Mouse (Mus musculus) left cerebral cortex, adult 2 months (tissue): Measurements from ENCODE around the gene Prss57. TPM values are rescaled to one million over a fixed set of nuclear protein-coding genes. Genes with fewer than 3 reads are reported as not detected.

Source experiments
- DNase-seq, 2 experiments: peaks; one replicate each; pipeline ENCODE4 v3.0.0; 2021 to 2022; ENCODE audit warnings: low spot score in 2 of 2, mixed read lengths in 1 of 2; ENCODE audit errors: extremely low spot score in 1 of 2
- H3K27ac ChIP-seq: fragments of 200-600 bp; 2 replicates; pipeline ENCODE4 v1.8.1; 2022
- H3K4me3 ChIP-seq: fragments of 200-600 bp; 2 replicates; pipeline ENCODE4 v1.8.1; 2022
- CTCF ChIP-seq: fragments of 200-600 bp; IDR thresholded peaks from 2 replicates; pipeline ENCODE4 v1.8.1; 2022; ENCODE audit warnings: antibody characterized with exemption, mild to moderate bottlenecking, moderate library complexity
- intact Hi-C: fragments of 180-260 bp; cut with DNase I; formaldehyde crosslinking; loops from one replicate; pipeline ENCODE4 v1.15.1; 2025
- long read RNA-seq, 2 experiments: library from polyadenylated mRNA; stranded (forward); transcript quantifications; one replicate each; pipeline ENCODE4 v2.0.0; 2021; ENCODE audit warnings: borderline mapping rate in 2 of 2
- total RNA-seq, 2 experiments: library from RNA; stranded (reverse); gene quantifications; 2 replicates each; pipeline ENCODE4 v1.2.3; 2021

Gene Prss57
- total RNA-seq: under 1 TPM; 0.58 to 0.75 TPM
- long read RNA-seq, experiment 1, partial matches to known transcripts: 0 of 1 reads
- long read RNA-seq, experiment 1, other reads (novel, unspliced or antisense): 1 of 1 reads
- long read RNA-seq, experiment 2: 0 reads

DNA sequence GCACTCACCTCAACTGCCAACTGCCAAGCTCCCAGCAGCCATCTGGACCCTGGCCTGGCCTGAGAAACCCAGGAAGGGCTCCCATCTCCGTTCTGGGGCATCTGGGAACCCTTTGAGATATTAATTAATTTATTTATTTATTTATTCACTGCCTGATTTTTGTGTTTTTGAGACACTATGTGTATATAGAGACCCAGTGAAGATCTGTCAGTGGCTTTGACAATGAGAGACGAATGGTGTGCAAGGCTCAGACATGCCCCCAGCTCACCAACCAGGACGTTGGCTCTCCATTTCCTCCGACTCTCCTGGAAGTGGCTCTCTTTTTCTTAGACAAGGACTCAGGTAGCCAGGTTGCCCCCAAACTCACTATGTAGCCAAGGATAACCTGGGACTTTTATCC lies at the start of gene Prss57:
Gene Prss57 (minus strand): TSS at position 101 of the 400 bp plus-strand sequence.
- no peak within 1 kb of the TSS for H3K4me3 ChIP-seq
- TF ChIP-seq CTCF: no peak
- intact Hi-C loops: no loop called here
- DNase-seq: no peak
- 0 out of 2 replicates have a peak within 1 kb of the TSS, but pooled peaks have one; percentile 28 for H3K27ac ChIP-seq

DNA sequence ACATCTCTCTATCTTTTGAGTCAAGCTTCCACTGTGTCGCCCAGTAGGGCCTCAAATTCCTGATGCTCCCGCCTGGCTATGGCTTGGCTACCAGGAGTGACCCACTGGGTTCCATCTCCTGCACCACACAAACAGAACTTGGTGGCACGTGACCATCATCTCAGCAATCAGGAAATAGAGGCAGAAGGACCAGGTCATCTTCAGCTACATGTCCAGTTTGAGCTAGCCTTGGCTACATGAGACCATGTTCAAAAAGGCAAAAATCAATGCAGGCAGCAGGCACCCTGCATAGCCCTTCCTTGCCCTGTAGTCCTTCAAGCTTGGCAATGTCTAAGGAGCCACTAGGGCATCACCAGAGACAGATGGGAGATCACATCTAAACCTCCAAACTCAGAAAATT lies 49.3 kb upstream of the Prss57 start:
- Histone ChIP-seq H3K27ac (peak overlapping the region; percentile 69), H3K4me3 (no peak overlapping the region)
- no peak for TF ChIP-seq CTCF
- intact Hi-C loops: no loop called here
- DNase-seq: no peak

DNA sequence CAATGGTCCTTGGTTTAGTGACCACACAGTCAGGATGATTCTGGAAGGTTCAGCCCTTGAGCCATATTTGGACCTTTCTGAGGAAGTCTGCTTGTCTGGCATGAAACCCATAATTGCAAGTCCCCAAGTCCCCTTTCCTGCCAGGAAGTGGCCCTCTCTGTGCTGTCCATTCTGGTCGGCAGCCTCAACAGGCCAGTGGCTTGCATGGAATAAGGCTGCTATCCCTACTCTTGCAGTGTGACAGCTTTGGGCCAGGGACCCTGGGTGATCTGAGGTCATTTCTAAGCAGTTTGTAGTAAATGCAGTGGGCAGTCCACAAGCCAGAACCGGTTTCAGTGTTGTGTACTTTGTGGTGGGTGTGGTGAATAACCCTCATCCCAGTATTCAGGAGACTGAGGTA lies 47.4 kb upstream of the Prss57 start:
- TF ChIP-seq CTCF: no peak
- DNase-seq: no peak
- intact Hi-C loops: no loop called here
- Histone ChIP-seq H3K4me3 (no peak overlapping the region), H3K27ac (no peak overlapping the region)

DNA sequence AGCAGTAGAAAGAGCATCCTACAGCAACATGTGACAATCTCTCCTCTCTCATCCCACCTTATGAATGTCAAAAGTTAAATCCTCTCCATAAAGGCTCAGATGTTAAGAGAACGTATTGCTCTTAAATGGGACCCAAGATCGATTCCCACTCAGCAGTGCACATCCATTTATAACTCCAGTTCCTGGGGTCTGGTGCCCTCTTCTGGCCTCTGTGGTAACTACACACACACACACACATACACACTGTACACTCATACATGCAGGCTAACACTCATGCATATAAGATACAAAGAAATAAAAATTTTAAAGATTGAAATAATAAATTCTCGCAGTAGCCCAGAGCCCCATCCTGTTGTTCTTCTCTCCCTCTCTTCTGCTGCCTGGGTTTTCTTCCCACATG lies 46.2 kb upstream of the Prss57 start:
- no peak overlapping the region for H3K27ac ChIP-seq
- H3K4me3 ChIP-seq: no peak overlapping the region
- intact Hi-C loops: no loop called here
- peak; percentile 24 for TF ChIP-seq CTCF
- DNase-seq: no peak

DNA sequence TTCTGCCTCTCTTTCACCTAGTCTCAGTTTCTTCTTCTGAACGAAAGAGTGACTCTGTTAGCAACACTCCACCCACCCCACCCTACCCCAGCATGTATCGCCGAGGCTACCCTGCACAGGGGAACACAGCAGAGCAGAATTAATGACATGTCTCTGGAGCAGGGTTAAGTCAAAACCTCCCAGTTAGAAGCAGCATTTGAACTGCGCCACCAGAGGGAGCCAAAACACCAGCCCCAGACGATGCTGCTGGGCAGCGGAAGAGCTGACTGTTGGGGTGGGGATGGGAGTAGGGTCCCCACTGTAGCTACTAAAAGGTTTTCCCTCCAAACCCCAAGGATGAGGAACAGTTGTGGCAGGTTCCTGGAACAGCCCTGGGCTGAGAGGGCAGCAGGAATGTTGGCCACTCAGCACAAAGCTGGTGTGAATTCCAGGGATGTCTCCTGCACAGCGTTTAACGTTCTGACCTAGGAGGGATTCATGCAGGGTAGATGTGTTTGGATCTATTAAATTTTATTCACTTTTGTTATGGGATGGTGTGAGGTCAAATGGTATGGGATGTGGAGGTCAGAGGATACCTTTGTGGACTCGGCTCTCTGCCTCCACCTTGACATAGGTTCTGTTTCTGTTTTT lies 44.1 kb upstream of the Prss57 start:
- peak; percentile 85 for TF ChIP-seq CTCF
- Histone ChIP-seq H3K27ac (no peak overlapping the region), H3K4me3 (no peak overlapping the region)
- intact Hi-C loops: loop anchor here (1.0 to 5.0 kb wide), 3 partner anchors 47 to 124 kb away; no protein-coding TSS in a partner anchor
- peak; percentile 71 to 80 for DNase-seq

DNA sequence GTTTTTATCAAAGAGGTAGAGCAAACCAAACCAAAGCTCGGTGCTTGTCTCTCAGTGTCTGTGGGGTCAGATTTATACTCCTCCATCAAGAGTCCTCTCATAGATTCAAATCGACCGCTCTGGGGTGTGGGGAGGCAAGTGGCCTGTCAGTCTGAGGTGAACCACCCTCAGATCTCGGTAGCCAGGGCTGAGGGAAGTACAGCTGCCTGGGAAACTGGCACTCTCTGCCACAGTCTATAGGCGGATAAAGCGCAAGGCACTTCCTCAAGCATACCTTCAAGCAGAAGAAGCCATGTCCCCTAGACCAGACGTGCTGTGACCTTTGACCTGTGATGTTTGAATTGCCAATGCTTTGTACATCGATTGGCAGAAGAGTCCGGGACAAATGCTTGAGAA lies 42.0 kb upstream of the Prss57 start:
- Histone ChIP-seq H3K27ac (no peak overlapping the region), H3K4me3 (no peak overlapping the region)
- no peak for DNase-seq
- no peak for TF ChIP-seq CTCF
- intact Hi-C loops: loop anchor here (5.0 kb wide), 1 partner anchor 50 kb away; no protein-coding TSS in a partner anchor

DNA sequence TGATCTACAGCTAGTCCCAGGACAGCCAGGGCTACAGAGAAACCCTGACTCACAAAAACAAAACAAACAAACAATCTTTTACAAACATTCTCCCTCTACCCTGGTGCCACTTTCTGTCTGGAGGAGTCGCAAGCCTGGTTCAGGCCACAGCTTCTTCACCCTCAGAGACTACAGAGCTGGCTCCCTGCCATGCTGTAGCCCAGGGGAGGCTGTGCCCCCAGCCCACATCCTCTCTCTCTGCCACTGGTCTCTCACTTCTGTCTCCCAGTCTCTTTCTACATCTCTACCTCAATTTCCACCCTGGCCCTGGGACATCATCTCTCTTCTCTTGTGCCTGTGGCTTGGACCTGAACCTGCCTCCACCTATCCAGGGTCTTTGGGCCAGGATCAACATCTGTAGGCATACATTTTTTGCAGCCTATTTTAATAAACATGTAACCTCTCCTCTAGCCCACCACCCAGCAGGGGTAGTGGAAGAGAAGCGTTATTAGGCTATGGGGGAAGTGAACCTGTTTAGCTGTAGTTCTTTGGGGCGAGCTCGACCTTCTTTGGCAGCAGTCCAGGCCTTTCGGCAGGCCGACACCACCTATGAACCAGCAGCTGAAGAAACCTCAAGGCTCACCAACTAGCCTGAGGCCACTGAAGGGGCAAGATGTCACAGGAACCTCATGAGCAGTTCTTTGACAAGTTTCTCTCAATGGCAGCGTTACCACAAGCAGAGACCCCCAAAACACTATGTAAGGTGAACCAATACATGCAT lies 41.4 kb upstream of the Prss57 start:
- Histone ChIP-seq H3K27ac (no peak overlapping the region), H3K4me3 (no peak overlapping the region)
- intact Hi-C loops: loop anchor here (5.0 kb wide), 1 partner anchor 50 kb away; no protein-coding TSS in a partner anchor
- TF ChIP-seq CTCF: no peak
- DNase-seq: no peak

DNA sequence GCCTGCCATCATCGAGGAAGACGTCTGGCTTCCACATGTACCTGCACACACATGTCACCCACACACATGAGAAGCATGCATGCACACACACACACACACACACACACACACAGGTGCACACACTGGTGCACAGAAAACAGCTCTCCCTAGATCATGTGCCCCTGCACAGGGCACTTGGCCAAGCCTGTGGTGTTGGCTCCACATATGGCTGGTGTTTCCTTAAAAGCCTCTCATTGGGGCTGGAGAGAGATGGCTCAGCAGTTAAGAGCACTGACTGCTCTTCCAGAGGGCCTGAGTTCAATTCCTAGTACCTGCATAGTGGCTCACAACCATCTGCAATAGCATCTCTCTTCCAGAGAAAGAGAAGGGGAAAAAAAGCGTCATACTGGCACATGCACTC lies 40.8 kb upstream of the Prss57 start:
- Histone ChIP-seq H3K4me3 (no peak overlapping the region), H3K27ac (no peak overlapping the region)
- intact Hi-C loops: loop anchor here (5.0 kb wide), 1 partner anchor 51 kb away; no protein-coding TSS in a partner anchor
- no peak for DNase-seq
- no peak for TF ChIP-seq CTCF

DNA sequence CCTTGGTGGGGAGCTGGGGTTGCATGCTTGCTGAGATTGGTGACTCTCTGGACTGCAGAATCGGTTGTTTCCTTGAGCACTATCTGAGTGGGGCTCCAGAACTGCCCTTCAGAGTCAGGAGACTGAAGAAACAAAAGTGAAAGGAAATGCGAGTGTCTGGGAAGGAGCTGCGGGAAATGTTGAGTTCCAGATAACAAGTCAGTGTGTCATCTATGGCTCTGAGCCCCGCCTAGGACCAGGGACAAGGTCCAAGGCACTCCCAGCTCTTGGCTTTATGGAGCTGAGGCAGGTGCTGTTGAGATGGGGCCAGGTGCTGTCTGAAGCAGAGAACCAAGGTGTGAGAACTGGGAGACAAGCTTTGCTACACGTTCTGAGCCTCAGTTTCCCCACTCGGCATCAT lies 33.7 kb upstream of the Prss57 start:
- Histone ChIP-seq H3K4me3 (no peak overlapping the region), H3K27ac (no peak overlapping the region)
- no peak for DNase-seq
- intact Hi-C loops: no loop called here
- no peak for TF ChIP-seq CTCF

DNA sequence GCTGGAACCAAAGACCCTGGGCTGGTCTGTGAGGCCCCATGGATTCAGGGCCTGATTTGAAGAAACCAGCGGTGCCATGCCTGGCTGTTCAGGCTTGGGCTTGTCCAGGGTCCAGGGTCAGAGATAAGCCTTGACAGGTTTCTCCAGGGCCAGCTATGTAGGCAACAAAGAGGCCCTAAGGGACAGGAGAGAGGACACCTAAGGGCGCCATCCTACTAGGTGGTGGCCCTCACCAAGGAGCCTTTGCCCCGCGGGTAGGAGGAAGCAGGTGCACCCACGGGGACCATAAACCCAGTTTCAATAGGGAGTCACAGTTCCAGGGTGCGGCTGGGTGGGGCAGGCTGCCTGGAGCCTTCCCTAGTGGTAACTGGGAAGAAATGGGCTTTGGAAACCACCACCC lies 32.2 kb upstream of the Prss57 start:
- Histone ChIP-seq H3K4me3 (no peak overlapping the region), H3K27ac (no peak overlapping the region)
- intact Hi-C loops: no loop called here
- TF ChIP-seq CTCF: no peak
- no peak for DNase-seq

DNA sequence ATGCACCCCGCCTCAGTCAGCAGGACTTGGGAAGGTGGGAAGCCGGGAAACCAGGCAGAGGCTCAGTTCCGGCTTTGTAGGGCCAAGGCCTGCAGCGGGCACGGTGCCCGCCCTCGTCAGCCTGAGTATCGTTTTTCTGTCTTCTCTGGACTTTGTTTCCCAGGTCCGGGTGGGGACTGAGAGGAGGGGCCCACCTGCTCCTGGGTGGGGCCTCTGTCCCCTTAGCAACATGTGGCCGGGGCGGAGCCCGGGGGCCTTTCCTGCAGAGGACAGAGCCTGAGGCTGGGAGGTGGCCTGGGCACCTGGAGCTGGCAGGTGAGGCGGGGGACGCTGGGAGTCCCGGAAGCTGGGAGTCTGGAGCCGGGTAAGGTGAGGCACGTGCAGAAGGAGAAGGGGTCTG lies 31.6 kb upstream of the Prss57 start:
- DNase-seq: no peak
- intact Hi-C loops: no loop called here
- no peak overlapping the region for H3K27ac ChIP-seq
- H3K4me3 ChIP-seq: no peak overlapping the region
- no peak for TF ChIP-seq CTCF

DNA sequence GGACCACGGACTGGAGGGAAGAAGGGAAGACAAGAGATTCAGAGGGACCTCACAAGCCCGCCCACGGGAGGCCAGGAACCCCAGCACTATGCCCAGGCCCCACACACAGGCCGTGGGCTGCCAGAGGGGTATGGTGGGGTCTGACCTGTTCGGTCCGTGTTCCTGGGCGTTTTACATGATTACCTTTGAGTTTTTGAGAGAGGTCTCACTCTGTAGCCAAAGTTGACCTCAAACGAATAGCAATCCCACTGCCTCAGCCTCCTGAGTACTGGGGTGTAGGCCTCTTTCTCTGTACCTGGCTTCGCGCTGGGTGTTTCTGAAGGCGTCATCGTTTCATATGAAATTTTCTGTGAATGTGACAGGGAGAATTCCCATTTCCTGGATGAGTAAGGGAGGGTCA lies 31.0 kb upstream of the Prss57 start:
- intact Hi-C loops: no loop called here
- H3K27ac ChIP-seq: no peak overlapping the region
- no peak for TF ChIP-seq CTCF
- H3K4me3 ChIP-seq: no peak overlapping the region
- DNase-seq: no peak

DNA sequence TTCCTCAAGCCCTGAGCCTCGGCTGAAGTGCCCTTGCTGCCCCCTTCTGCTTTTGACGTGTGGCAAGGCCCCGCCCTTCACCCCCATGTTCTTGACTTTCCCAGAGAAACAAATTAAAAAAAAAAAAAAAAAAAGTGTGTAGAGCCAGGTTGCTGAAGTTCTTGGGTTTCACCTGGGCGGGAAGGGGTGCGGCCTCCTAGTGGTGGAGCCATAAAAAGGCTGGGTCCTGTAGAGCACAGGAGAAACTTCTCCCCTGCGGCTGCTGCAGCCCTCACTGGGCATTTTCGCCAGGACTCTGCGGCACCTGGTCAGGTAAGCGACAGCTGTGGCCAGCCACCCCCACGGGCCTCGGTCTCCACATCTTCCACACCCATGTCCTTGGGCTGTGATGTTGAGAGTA lies 30.0 kb upstream of the Prss57 start, which contains the start of gene Misp:
Gene Misp (plus strand): TSS at position 208 of the 400 bp plus-strand sequence.
- intact Hi-C loops: no loop called here
- DNase-seq: no peak
- TF ChIP-seq CTCF: peak; percentile 23
- Histone ChIP-seq H3K4me3 (no peak within 1 kb of the TSS), H3K27ac (no peak within 1 kb of the TSS)
